Mouse (Mus musculus) embryonic facial prominence, embryonic 13.5 days (tissue): ENCODE results near the gene Crispld2. TPM values are rescaled to one million over a fixed set of nuclear protein-coding genes. Genes with fewer than 3 reads are reported as not detected.
A peak's percentile ranks its signal among the peaks of the same experiment; 100 is the strongest.

Experiments used
- ATAC-seq: fragments of 200-750 bp; cut with Nextera tagmentation; 2 replicates; pipeline ENCODE4 v1.8.0; 2017; ENCODE audit warnings: low read depth; ENCODE audit not compliant: insufficient number of reproducible peaks, insufficient read depth, low FRiP score, low TSS enrichment
- H3K27ac ChIP-seq: fragments of 300-500 bp; sonication (generic); 2 replicates; pipeline ENCODE4 v1.5.1; 2015; ENCODE audit warnings: moderate library complexity, mild to moderate bottlenecking, inconsistent platforms
- H3K27me3 ChIP-seq: fragments of 300-500 bp; sonication (generic); 2 replicates; pipeline ENCODE4 v1.6.1; 2015; ENCODE audit warnings: mild to moderate bottlenecking, inconsistent platforms
- H3K36me3 ChIP-seq: fragments of 300-500 bp; sonication (generic); 2 replicates; pipeline ENCODE4 v1.6.1; 2015; ENCODE audit warnings: mild to moderate bottlenecking, inconsistent platforms
- H3K4me1 ChIP-seq: fragments of 300-500 bp; sonication (generic); 2 replicates; pipeline ENCODE4 v1.6.1; 2015; ENCODE audit warnings: inconsistent platforms
- H3K4me2 ChIP-seq: fragments of 300-500 bp; sonication (generic); 2 replicates; pipeline ENCODE4 v1.6.1; 2015; ENCODE audit warnings: moderate library complexity, mild to moderate bottlenecking, inconsistent platforms
- H3K4me3 ChIP-seq: fragments of 300-500 bp; sonication (generic); 2 replicates; pipeline ENCODE4 v1.5.1; 2015; ENCODE audit warnings: mild to moderate bottlenecking, inconsistent platforms
- H3K9ac ChIP-seq: fragments of 300-500 bp; sonication (generic); 2 replicates; pipeline ENCODE4 v1.6.1; 2015; ENCODE audit warnings: mild to moderate bottlenecking, inconsistent platforms
- H3K9me3 ChIP-seq: fragments of 300-500 bp; sonication (generic); 2 replicates; pipeline ENCODE4 v1.6.1; 2016; ENCODE audit warnings: inconsistent platforms
- WGBS: fragments of 180-500 bp; shearing (Covaris S2); methylation state at CpG from one replicate; pipeline ENCODE4 v1.1.7; 2015; ENCODE audit warnings: mixed read lengths; 5-methylcytosine and 5-hydroxymethylcytosine counted together
- polyA plus RNA-seq: library from polyadenylated mRNA; unstranded; fragments of >200 nt; fragmentation: Nextera tagmentation; extraction: Ambion mirVana; gene quantifications from 2 replicates; pipeline ENCODE4 v1.2.1, GENCODE M21; 2015

The Crispld2 gene
- polyA plus RNA-seq, 1 experiment from 2014 or later = 6.9 TPM

DNA sequence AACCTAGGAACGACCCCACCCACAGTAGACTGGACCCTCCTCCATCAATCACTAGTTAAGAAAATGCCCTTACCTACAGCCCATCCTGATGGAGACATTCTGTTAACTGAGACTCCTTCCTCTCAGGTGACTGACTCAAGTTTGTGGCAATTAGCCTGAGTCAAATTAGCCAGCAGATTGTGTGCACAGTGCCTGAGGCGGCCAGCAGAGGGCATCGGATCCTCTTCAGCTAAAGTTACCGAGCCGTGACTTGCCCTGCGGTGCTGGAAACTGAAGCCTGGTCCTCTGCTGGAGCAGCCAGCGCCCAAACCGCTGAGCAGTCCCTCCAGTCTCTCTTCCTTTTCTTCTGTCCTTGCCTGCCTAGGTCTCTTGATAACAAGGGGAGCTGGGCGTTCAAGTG, 24.8 kb upstream of the Crispld2 start:
- Histone ChIP-seq H3K27me3 (no peaks in the 10 kb centered on the region), H3K9me3 (0 out of 2 replicates have a peak, but pooled peaks cover 4% of the 10 kb centered on the region), H3K4me3 (no peak overlapping the region), H3K36me3 (no peaks in the 10 kb centered on the region), H3K4me1 (peaks cover 7% of the 10 kb centered on the region), H3K9ac (no peak overlapping the region), H3K4me2 (no peak overlapping the region), H3K27ac (no peak overlapping the region)
- no peak for ATAC-seq
- 87% methylated on average over 9 of the region's 9 CpGs for WGBS

DNA sequence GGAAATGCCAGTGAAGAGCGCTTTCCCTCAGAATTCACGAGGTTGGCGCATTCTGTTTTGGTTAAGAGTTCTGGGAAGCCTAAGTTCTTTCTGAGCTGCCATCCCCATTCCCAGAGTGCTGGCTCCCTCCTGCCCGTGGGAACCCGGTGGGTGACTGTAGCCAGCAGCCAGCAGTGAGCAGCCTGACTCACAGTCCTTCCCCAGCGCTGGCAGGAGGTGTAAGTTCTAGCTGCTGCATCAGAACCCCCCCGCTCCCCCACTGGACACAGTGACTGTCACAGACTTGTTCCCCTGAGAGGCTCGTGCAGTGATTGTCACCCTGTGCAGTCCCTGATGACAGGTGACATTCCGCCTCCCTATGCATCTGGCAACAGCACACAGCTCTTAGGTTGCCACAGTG, 22.1 kb upstream of the Crispld2 start:
- no peak overlapping the region for H3K4me2 ChIP-seq
- H3K4me3 ChIP-seq = no peak overlapping the region
- no peaks in the 10 kb centered on the region for H3K36me3 ChIP-seq
- no peak for ATAC-seq
- H3K9ac ChIP-seq = no peak overlapping the region
- 78% methylated on average over 9 of the region's 9 CpGs for WGBS
- no peaks in the 10 kb centered on the region for H3K27me3 ChIP-seq
- H3K9me3 ChIP-seq = 0 out of 2 replicates have a peak, but pooled peaks cover 4% of the 10 kb centered on the region
- no peak overlapping the region for H3K27ac ChIP-seq
- H3K4me1 ChIP-seq = no peaks in the 10 kb centered on the region

DNA sequence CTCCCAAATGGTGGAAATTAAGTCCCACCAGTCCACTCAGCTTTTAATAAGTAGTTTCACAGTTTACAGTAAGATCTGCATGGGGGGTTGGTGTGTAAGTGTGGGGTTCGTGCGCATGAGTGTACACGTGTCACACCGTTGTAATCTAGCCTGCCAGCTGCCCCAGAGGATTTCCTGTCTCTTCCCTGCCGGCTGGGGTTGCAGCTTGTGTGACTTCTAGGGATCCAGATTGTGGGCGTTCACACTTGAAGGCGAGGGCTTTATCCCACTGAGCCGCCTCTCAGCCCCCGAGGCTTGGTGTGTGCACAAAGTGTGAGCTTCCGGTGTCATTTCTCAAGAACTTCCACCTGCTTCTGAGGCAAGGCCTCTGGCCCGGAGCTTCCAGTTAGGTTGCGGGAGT, 19.7 kb upstream of the Crispld2 start:
- 66% methylated on average over 12 of the region's 12 CpGs for WGBS
- Histone ChIP-seq H3K4me2 (no peak overlapping the region), H3K27me3 (no peaks in the 10 kb centered on the region), H3K9me3 (0 out of 2 replicates have a peak, but pooled peaks cover under 1% of the 10 kb centered on the region), H3K36me3 (no peaks in the 10 kb centered on the region), H3K9ac (no peak overlapping the region), H3K4me1 (no peaks in the 10 kb centered on the region), H3K27ac (no peak overlapping the region), H3K4me3 (no peak overlapping the region)
- ATAC-seq = no peak

DNA sequence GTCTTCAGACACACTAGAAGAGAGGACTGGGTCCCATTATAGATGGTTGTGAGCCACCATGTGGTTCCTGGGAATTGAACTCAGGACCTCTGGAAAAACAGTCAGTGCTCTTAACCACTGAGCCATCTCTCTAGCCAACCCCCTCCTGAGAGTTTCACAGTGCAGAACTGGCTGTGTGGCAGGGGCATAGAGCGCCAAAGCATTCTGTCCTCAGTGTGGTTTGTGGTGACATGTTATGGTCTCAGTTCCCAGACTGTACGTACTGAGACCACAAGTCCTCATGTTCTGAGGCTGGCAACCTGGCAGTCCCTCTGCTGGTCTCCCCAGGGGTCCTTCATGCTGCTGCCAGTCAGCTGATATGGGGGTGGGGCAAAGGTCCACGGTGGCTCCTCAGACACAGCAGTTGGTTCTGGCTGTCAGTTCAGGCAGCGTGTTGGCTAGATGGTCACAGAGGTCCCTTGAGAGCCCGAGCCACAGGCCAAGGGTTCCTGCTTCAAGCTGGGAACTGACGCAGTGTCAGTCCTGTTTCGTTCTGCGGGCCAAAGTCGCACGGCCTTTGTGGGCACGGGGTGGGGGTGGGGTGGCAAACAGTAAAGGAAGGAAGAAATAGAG, 13.4 kb upstream of the Crispld2 start:
- no peaks in the 10 kb centered on the region for H3K36me3 ChIP-seq
- no peak overlapping the region for H3K9ac ChIP-seq
- H3K4me2 ChIP-seq = no peak overlapping the region
- 66% methylated on average over 11 of the region's 11 CpGs for WGBS
- H3K9me3 ChIP-seq = no peaks in the 10 kb centered on the region
- H3K27ac ChIP-seq = no peak overlapping the region
- H3K4me3 ChIP-seq = no peak overlapping the region
- no peak for ATAC-seq
- no peaks in the 10 kb centered on the region for H3K27me3 ChIP-seq
- H3K4me1 ChIP-seq = peaks cover 10% of the 10 kb centered on the region; the same call in 1 of the 2 replicates

DNA sequence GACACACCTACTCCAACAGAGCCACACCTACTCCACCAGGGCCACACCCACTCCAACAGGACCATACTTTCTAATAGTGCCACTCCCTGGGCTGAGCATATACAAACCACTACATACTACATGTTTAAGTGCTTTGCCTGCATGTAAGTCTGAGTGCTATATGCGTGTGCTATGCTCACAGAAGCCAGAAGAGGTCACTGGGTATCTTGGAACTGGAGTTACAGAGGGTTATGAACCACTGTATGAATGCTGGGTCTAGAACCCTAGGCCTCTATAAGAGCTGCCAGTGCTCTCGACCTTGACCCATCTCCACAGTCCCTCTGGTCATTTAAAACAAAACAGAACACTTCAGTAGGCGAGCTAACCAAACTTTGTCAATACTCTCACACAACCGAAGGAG, 11.0 kb upstream of the Crispld2 start:
- H3K9ac ChIP-seq = no peak overlapping the region
- peaks cover 14% of the 10 kb centered on the region; the same call in 1 of the 2 replicates for H3K4me1 ChIP-seq
- no peak overlapping the region for H3K4me3 ChIP-seq
- no peaks in the 10 kb centered on the region for H3K36me3 ChIP-seq
- H3K27ac ChIP-seq = no peak overlapping the region
- no peaks in the 10 kb centered on the region for H3K27me3 ChIP-seq
- WGBS = 74% methylated on average over 4 of the region's 4 CpGs
- no peak overlapping the region for H3K4me2 ChIP-seq
- no peak for ATAC-seq
- H3K9me3 ChIP-seq = no peaks in the 10 kb centered on the region

DNA sequence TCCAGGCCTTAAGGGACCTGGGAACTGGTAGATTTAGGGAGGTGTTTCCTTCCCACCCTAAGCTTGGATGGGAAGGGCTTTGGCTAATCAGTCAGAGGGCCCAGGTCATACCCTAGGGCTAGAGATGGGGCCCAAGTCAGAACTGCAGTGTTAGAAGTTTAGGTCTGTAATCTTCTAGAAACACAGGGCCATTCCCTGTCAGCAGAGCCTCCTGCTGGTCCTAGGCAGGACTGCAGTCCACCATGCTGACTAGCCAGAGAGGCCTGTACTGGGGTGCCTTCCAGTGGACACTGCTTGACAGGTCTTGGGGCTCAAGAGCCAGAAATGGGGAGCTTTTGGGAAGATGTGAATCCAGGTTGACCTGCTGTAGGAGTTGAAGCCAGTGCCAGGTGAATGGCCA, 8.2 kb upstream of the Crispld2 start:
- Histone ChIP-seq H3K27ac (no peak overlapping the region), H3K4me1 (peaks cover 11% of the 10 kb centered on the region; the same call in 1 of the 2 replicates), H3K36me3 (no peaks in the 10 kb centered on the region), H3K27me3 (no peaks in the 10 kb centered on the region), H3K4me2 (no peak overlapping the region), H3K9me3 (no peaks in the 10 kb centered on the region), H3K4me3 (no peak overlapping the region), H3K9ac (no peak overlapping the region)
- ATAC-seq = no peak

DNA sequence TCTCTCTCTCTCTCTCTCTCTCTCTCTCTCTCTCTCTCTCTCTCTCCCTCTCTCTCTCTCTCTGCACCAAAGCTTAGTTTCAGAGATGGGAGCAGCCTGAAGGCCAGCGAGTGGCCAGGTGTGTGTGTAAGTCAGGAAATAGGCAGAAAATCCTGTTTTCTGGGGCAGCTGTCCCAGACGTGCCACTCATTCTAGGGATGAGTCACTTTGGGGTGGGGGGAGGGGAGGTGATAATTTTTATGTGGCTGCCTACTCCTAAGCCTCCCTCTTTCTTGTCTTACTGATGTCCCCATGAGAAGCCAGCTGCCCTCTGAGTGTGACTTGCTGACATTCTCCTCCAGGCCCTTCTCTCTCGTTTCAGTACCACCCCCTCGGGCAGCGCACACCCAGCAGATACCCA, 6.1 kb upstream of the Crispld2 start:
- Histone ChIP-seq H3K9ac (no peak overlapping the region), H3K9me3 (no peaks in the 10 kb centered on the region), H3K36me3 (no peaks in the 10 kb centered on the region), H3K4me3 (no peak overlapping the region), H3K4me2 (no peak overlapping the region), H3K27me3 (peaks cover 7% of the 10 kb centered on the region), H3K4me1 (peaks cover 4% of the 10 kb centered on the region; the same call in 1 of the 2 replicates), H3K27ac (no peak overlapping the region)
- no peak for ATAC-seq
- WGBS = 56% methylated on average over 5 of the region's 5 CpGs

DNA sequence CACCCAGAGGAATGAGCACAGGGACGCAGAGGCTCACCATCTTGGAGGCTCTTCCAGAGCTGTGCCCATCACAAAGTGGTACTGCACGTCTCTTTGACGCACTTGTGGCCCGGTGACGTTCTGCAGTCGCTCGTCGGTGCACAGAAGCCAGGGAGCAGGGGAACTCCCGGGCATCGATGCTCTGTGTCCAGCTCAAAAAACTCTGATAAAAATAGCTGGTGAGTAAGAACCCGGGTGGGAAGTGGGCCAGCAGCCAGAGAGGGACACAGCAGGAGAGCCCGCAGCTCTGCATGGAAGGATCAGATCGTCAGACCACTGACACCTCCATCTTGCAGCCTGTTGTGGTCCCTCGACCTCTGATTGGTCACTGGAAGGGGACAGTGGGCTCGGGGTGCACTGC, 4.2 kb upstream of the Crispld2 start:
- Histone ChIP-seq H3K4me3 (no peak overlapping the region), H3K27me3 (peaks cover 26% of the 10 kb centered on the region), H3K9me3 (no peaks in the 10 kb centered on the region), H3K9ac (no peak overlapping the region), H3K27ac (no peak overlapping the region), H3K36me3 (no peaks in the 10 kb centered on the region), H3K4me2 (no peak overlapping the region), H3K4me1 (peaks cover 11% of the 10 kb centered on the region)
- WGBS = 79% methylated on average over 15 of the region's 15 CpGs
- ATAC-seq = no peak

DNA sequence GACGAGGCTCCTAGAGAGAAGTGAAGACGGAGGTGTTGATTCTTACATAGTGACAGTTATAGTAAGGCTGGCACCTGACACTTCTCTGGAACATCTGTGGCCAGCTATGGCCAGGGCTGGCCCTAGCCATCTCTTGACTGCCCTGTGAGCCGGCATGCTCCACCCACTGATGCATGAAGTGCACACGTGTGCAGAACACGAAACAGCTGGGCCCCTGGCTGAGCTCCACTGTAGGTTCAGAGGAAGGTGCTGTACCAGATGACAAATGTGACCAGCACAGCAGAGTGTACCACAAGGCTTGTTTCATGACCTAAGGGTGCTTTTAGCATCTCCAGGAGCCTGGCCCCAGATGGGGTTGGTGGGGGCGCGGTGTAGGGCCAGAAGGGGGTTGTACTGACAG, 1.9 kb downstream of the Crispld2 start:
- Histone ChIP-seq H3K36me3 (no peaks in the 10 kb centered on the region), H3K27ac (0 out of 2 replicates have a peak overlapping the region, but pooled peaks have one; percentile 22), H3K9ac (peak overlapping the region; percentile 44; the same call in 1 of the 2 replicates), H3K4me2 (peak overlapping the region; percentile 36), H3K9me3 (no peaks in the 10 kb centered on the region), H3K27me3 (peaks cover 41% of the 10 kb centered on the region), H3K4me1 (peaks cover 34% of the 10 kb centered on the region), H3K4me3 (no peak overlapping the region)
- WGBS = 47% methylated on average over 7 of the region's 7 CpGs
- 0 out of 2 replicates have a peak, but pooled peaks have one; percentile 12 for ATAC-seq

DNA sequence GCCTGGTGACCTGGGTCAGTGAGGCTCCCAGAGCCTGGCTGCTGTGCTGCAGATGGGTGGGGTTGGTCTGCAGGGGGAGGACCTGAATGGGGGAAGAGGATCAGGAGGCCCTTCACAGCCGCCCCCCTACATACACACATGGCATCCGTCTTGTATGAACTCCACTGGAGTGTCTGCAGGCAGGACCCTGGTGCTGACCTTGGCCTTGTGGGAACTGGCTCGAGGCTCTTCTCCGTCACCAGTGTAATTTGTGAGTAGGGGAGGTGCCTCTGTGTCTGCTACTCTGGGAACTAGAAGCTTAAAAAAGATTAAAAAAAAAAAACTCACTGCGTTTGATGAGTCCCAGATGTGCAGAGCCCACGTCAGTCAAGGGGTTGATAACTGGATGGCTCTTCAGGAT, 2.3 kb downstream of the Crispld2 start:
- Histone ChIP-seq H3K4me2 (peak overlapping the region; percentile 36), H3K27me3 (peaks cover 41% of the 10 kb centered on the region), H3K36me3 (no peaks in the 10 kb centered on the region), H3K27ac (0 out of 2 replicates have a peak overlapping the region, but pooled peaks have one; percentile 22), H3K9ac (0 out of 2 replicates have a peak overlapping the region, but pooled peaks have one; percentile 44), H3K4me3 (no peak overlapping the region), H3K9me3 (no peaks in the 10 kb centered on the region), H3K4me1 (peaks cover 34% of the 10 kb centered on the region)
- no peak for ATAC-seq
- 17% methylated on average over 6 of the region's 6 CpGs for WGBS

DNA sequence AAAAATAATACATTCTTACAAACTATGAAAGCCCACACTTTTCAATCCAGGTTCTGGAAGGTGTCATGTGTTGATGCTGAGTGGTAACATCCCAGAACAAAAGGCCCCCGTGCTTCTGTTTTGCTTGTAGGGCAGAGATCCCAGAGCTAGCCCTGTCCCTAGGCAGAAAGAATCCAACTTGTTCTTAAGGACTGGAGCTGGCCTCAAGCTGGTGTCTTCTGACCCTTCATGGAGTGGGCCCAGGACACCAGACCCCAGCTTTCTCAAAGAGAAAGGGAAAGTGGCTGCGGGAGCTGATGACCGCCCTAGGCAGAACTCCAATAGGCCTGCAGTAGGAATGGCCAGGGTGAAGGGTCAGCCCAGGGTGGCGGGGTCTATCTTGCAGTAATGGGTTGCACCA, 5.0 kb downstream of the Crispld2 start:
- H3K36me3 ChIP-seq = no peaks in the 10 kb centered on the region
- no peaks in the 10 kb centered on the region for H3K9me3 ChIP-seq
- H3K4me3 ChIP-seq = no peak overlapping the region
- peaks cover 45% of the 10 kb centered on the region for H3K4me1 ChIP-seq
- no peak overlapping the region for H3K4me2 ChIP-seq
- 76% methylated on average over 4 of the region's 4 CpGs for WGBS
- H3K9ac ChIP-seq = no peak overlapping the region
- H3K27me3 ChIP-seq = peaks cover 23% of the 10 kb centered on the region
- no peak overlapping the region for H3K27ac ChIP-seq
- no peak for ATAC-seq

DNA sequence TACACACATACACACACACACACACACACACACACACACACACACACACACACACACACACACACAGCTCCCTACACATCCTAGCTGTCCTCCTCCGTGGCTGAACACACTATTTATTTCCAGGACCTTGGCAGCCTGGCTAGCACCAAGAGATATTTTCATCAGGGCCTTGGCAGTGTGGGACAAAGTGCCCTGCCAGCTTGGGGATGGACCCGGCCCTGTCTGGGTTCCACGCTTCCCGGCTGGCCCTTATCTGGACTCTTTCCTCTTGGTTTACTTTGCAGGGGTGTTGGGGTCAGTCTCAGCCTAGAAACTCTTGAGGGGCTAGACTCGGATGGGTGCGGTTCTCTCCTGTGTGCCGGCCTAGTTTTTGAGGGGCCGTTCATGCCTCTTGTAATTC, 8.2 kb downstream of the Crispld2 start:
- no peak overlapping the region for H3K27ac ChIP-seq
- peaks cover 31% of the 10 kb centered on the region for H3K4me1 ChIP-seq
- no peak overlapping the region for H3K9ac ChIP-seq
- H3K9me3 ChIP-seq = no peaks in the 10 kb centered on the region
- WGBS = 66% methylated on average over 8 of the region's 8 CpGs
- ATAC-seq = no peak
- no peaks in the 10 kb centered on the region for H3K27me3 ChIP-seq
- H3K4me3 ChIP-seq = no peak overlapping the region
- H3K36me3 ChIP-seq = no peaks in the 10 kb centered on the region
- no peak overlapping the region for H3K4me2 ChIP-seq
